ENCODE assay signal across 22 mouse cellular contexts in genomic region chr4:133501514-133501913, GRCm38 (mm10). TPM values are rescaled to one million over a fixed set of nuclear protein-coding genes. Genes with fewer than 3 reads are reported as not detected.
A peak's percentile ranks its signal among the peaks of the same experiment; 100 is the strongest.
DNase-seq lines count a peak whose midpoint lies in the region; ATAC-seq lines count a peak whose summit lies in the region.
"Had no signal": no experiment of that assay in that cellular context is flagged by ENCODE, and none has a peak within 500 bp of the region (broad histone marks: within the 10 kb centered on the region; RNA-seq: fewer than 3 reads in every experiment).

No protein-coding gene starts in this region.

- peaks cover 30% of the 10 kb centered on the region for H3K27me3 ChIP-seq in hindbrain, embryonic 16.5 days (replicated peaks; ENCODE audit: control insufficient read depth, insufficient read depth, low read length)

- H3K9me3 ChIP-seq in hindbrain, embryonic 16.5 days (ENCODE audit: control insufficient read depth, low read length), result no peaks in the 10 kb centered on the region
- H3K9me3 ChIP-seq: embryonic facial prominence, embryonic 10.5 days; forebrain, embryonic 13.5 days; heart, embryonic 12.5 days; hindbrain, embryonic 15.5 days had no signal

- no peak overlapping the region for H3K9ac ChIP-seq in hindbrain, embryonic 16.5 days (ENCODE audit: low read depth, low read length)
- H3K9ac ChIP-seq: forebrain, embryonic 13.5 days; heart, embryonic 12.5 days; hindbrain, embryonic 15.5 days had no signal

- ATAC-seq in common myeloid progenitor, adult 5-6 weeks (replicated peaks; ENCODE audit: low read depth, poor library complexity, severe bottlenecking), result peak; percentile 52
- ATAC-seq in megakaryocyte, adult 5-6 weeks (ENCODE audit: poor library complexity, severe bottlenecking), result peak; percentile 33; the same call in 1 of the 2 replicates
- no peak for ATAC-seq in hindbrain, embryonic 16.5 days
- ATAC-seq: forebrain, embryonic 13.5 days; inflammation-experienced regulatory T-cells, adult 6 months; intestine, postnatal 0 days had no signal

- peak; percentile 49 for DNase-seq in right cerebral cortex, adult 18-20 months
- DNase-seq in right cerebral cortex, postnatal 14 days, result no peak
- no peak for DNase-seq in layer of hippocampus, adult 8-10 months (ENCODE audit: low spot score in 2 of 2)
- DNase-seq in layer of hippocampus, postnatal 14 days (ENCODE audit: low spot score in 2 of 2), result no peak
- DNase-seq: adrenal gland, postnatal 10 days; cerebellum, adult 8-10 months; cerebellum, postnatal 25 days; gastrocnemius, postnatal 10 days; heart, adult 2 months had no signal

- H3K4me2 ChIP-seq in hindbrain, embryonic 16.5 days (ENCODE audit: low read length), result no peak overlapping the region
- H3K4me2 ChIP-seq: forebrain, embryonic 13.5 days; heart, embryonic 12.5 days; hindbrain, embryonic 15.5 days had no signal

- no peak overlapping the region for H3K27ac ChIP-seq in hindbrain, embryonic 16.5 days (ENCODE audit: low read depth, low read length)
- H3K27ac ChIP-seq: embryonic facial prominence, embryonic 10.5 days; forebrain, embryonic 13.5 days; heart, adult 2 months; hindbrain, embryonic 15.5 days had no signal

- H3K36me3 ChIP-seq in hindbrain, embryonic 16.5 days (ENCODE audit: control insufficient read depth, insufficient read depth, low read length), result no peaks in the 10 kb centered on the region
- H3K36me3 ChIP-seq: embryonic facial prominence, embryonic 10.5 days; heart, embryonic 12.5 days; hindbrain, embryonic 15.5 days had no signal

- 62% methylated on average over 7 of the region's 7 CpGs for WGBS in hindbrain, embryonic 16.5 days

- peaks cover 15% of the 10 kb centered on the region for H3K4me1 ChIP-seq in hindbrain, embryonic 16.5 days (ENCODE audit: control insufficient read depth, insufficient read depth, low read depth, low read length)

- H3K4me3 ChIP-seq in hindbrain, embryonic 16.5 days (ENCODE audit: low read length), result no peak overlapping the region
- H3K4me3 ChIP-seq: embryonic facial prominence, embryonic 10.5 days; forebrain, embryonic 13.5 days; heart, adult 2 months; heart, embryonic 12.5 days; hindbrain, embryonic 15.5 days had no signal

RNA-seq across cellular contexts. Expression of gene Trnp1, which starts 3.2 kb away (rescaled TPM):
- total RNA-seq in common myeloid progenitor, adult 5-6 weeks (2017), result not detected in 2 replicates
- total RNA-seq in megakaryocyte, adult 5-6 weeks (2015), result not detected in 2 replicates
- not detected in 2 replicates for total RNA-seq in megakaryocyte, adult 5-6 weeks (2017)
- 100 to 1,000 TPM; 159 to 177 (median 165) TPM for total RNA-seq in layer of hippocampus, adult 8-10 months (2022)
- total RNA-seq in layer of hippocampus, postnatal 14 days (2021), result 100 to 1,000 TPM; 188 to 190 TPM
- polyA plus RNA-seq in hindbrain, embryonic 16.5 days (2015; fragmentation: Nextera tagmentation; extraction: Ambion mirVana), result 5.8 and 12.1 TPM in 2 replicates
- polyA plus RNA-seq: inflammation-experienced regulatory T-cells, adult 6 months had no signal

RNA-seq across cellular contexts. Expression of gene Kdf1, which starts 17.2 kb away (rescaled TPM):
- total RNA-seq in common myeloid progenitor, adult 5-6 weeks (2017), result not detected in 2 replicates
- not detected in 2 replicates for total RNA-seq in megakaryocyte, adult 5-6 weeks (2015)
- total RNA-seq in megakaryocyte, adult 5-6 weeks (2017), result not detected in 2 replicates
- total RNA-seq in layer of hippocampus, adult 8-10 months (2022), result 1 to 10 TPM in 2 of 4 experiments, under 1 TPM in 2; 0.45 to 2.0 (median 1.2) TPM
- not detected for total RNA-seq in layer of hippocampus, postnatal 14 days (2021)
- 0.39 and 0.50 TPM in 2 replicates for polyA plus RNA-seq in hindbrain, embryonic 16.5 days (2015; fragmentation: Nextera tagmentation; extraction: Ambion mirVana)
- total RNA-seq: gastrocnemius, postnatal 10 days; gastrocnemius, postnatal 4 days; heart, adult 2 months; heart, postnatal 25 days had no signal

RNA-seq across cellular contexts. Expression of gene Tent5b, which starts 21.6 kb away (rescaled TPM):
- not detected in 2 replicates for total RNA-seq in common myeloid progenitor, adult 5-6 weeks (2017)
- total RNA-seq in megakaryocyte, adult 5-6 weeks (2015), result not detected in 2 replicates
- not detected in 2 replicates for total RNA-seq in megakaryocyte, adult 5-6 weeks (2017)
- total RNA-seq in layer of hippocampus, adult 8-10 months (2022), result under 1 TPM in 2 of 4 experiments, not detected in 2; 0.14 to 0.31 TPM
- under 1 TPM in 1 of 2 experiments, not detected in 1; 0.17 TPM for total RNA-seq in layer of hippocampus, postnatal 14 days (2021)
- 0.32 and 0.36 TPM in 2 replicates for polyA plus RNA-seq in hindbrain, embryonic 16.5 days (2015; fragmentation: Nextera tagmentation; extraction: Ambion mirVana)
- polyA plus RNA-seq: inflammation-experienced regulatory T-cells, adult 6 months had no signal

RNA-seq across cellular contexts. Expression of gene Nudc, which starts 44.3 kb away (rescaled TPM):
- total RNA-seq in common myeloid progenitor, adult 5-6 weeks (2017), result 316 and 327 TPM in 2 replicates
- total RNA-seq in megakaryocyte, adult 5-6 weeks (2015), result 76.9 and 82.3 TPM in 2 replicates
- 114 and 120 TPM in 2 replicates for total RNA-seq in megakaryocyte, adult 5-6 weeks (2017)
- 100 to 1,000 TPM; 120 to 138 (median 128) TPM for total RNA-seq in layer of hippocampus, adult 8-10 months (2022)
- total RNA-seq in layer of hippocampus, postnatal 14 days (2021), result 100 to 1,000 TPM; 101 to 113 TPM
- 246 and 265 TPM in 2 replicates for polyA plus RNA-seq in hindbrain, embryonic 16.5 days (2015; fragmentation: Nextera tagmentation; extraction: Ambion mirVana)

RNA-seq across cellular contexts. Expression of gene Nr0b2, which starts 51.7 kb away (rescaled TPM):
- total RNA-seq in common myeloid progenitor, adult 5-6 weeks (2017), result 1.4 TPM in 1 of 2 replicates, not detected in the other
- total RNA-seq in megakaryocyte, adult 5-6 weeks (2015), result 0.23 and 1.5 TPM in 2 replicates
- 0.20 TPM in 1 of 2 replicates, not detected in the other for total RNA-seq in megakaryocyte, adult 5-6 weeks (2017)
- total RNA-seq in layer of hippocampus, adult 8-10 months (2022), result not detected
- not detected for total RNA-seq in layer of hippocampus, postnatal 14 days (2021)
- 0.36 TPM in 1 of 2 replicates, not detected in the other for polyA plus RNA-seq in hindbrain, embryonic 16.5 days (2015; fragmentation: Nextera tagmentation; extraction: Ambion mirVana)
- total RNA-seq: gastrocnemius, postnatal 4 days had no signal
- polyA plus RNA-seq: embryonic facial prominence, embryonic 14.5 days; forebrain, embryonic 13.5 days; hindbrain, embryonic 11.5 days; hindbrain, embryonic 15.5 days; inflammation-experienced regulatory T-cells, adult 6 months had no signal

Comparison
In these comparisons a context has a peak if more than half of its experiments do, and no peak if none do; other contexts are left out.
1. RNA of gene Trnp1, which starts 3.2 kb away (total RNA-seq): 188 to 190 TPM in layer of hippocampus, postnatal 14 days and 159 to 177 TPM in layer of hippocampus, adult 8-10 months; not detected in common myeloid progenitor, adult 5-6 weeks and not detected in megakaryocyte, adult 5-6 weeks; every median in the first group is over 100 times any median in the second.